ENCODE assay signal across 9 mouse cellular contexts in the genomic region with DNA sequence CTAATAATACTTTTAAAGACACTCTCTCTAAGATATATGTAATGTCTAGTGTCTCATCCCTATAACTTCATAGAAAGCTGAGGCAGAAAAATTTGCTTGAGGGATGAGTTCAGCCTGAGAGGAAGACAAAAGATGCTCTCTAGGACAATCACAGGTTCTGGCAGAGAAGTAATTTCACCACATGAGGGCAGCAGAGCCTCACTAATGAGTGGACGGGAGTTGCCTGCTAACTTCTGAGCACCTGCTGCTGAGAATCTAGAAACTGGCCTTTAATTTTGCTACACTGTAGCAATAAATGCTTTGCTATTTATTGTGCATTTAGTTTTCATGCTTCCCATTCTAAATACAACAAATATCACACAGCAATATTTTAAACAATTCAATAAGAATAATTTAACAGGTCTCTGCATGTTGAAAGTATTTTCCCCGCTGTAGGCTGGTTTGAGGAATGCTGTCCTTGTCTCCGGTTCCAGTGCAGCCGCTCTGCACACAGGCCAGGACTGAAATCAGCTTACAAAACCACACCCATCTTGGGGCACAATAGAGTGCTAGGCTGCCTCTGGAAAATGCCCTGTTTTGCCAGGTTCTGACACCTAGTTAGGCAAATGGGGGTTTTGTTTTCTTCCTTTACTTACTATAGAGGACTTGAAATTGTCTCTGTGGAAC. TPM values are rescaled to one million over a fixed set of nuclear protein-coding genes. Genes with fewer than 3 reads are reported as not detected.
DNase-seq lines count a peak whose midpoint lies in the region; ATAC-seq and TF ChIP-seq lines count a peak whose summit lies in the region.
"Had no signal": no experiment of that assay in that cellular context is flagged by ENCODE, and none has a peak within 500 bp of the region (broad histone marks: within the 10 kb centered on the region; RNA-seq: fewer than 3 reads in every experiment).

No protein-coding gene starts in this region.

- no peaks in the 10 kb centered on the region for H3K4me1 ChIP-seq in heart, embryonic 11.5 days (ENCODE audit: control insufficient read depth, insufficient read depth, low read length)
- 0 out of 2 replicates have a peak, but pooled peaks cover 2% of the 10 kb centered on the region for H3K4me1 ChIP-seq in G1E (ENCODE audit: insufficient read depth, low read depth, low read length)
- no peaks in the 10 kb centered on the region for H3K4me1 ChIP-seq in midbrain, embryonic 13.5 days (replicated peaks)
- H3K4me1 ChIP-seq in testis, adult 2 months (ENCODE audit: control insufficient read depth, insufficient read depth, low read length) = no peaks in the 10 kb centered on the region; the same call in 1 of the 2 replicates
- H3K4me1 ChIP-seq: midbrain, embryonic 12.5 days had no signal

- TF ChIP-seq POLR2A in testis, adult 2 months (IDR thresholded peaks at IDR 0.05; ENCODE audit: control insufficient read depth, low read depth, low read length) = no peak

- DNase-seq in heart, adult 8-10 months (ENCODE audit: low spot score) = peak; percentile 78
- DNase-seq in G1E (ENCODE audit: low spot score) = peak; percentile 14
- DNase-seq in cerebellum, adult 18-20 months = peak; percentile 81 to 85
- DNase-seq in gastrocnemius, postnatal 10 days = peak; percentile 77
- DNase-seq in layer of hippocampus, postnatal 14 days (ENCODE audit: low spot score in 2 of 2) = peak; percentile 67 to 86

- H3K9ac ChIP-seq in heart, embryonic 11.5 days (ENCODE audit: low read depth, low read length) = no peak overlapping the region
- no peak overlapping the region for H3K9ac ChIP-seq in midbrain, embryonic 13.5 days (replicated peaks)
- H3K9ac ChIP-seq: midbrain, embryonic 12.5 days had no signal

- H3K4me2 ChIP-seq in heart, embryonic 11.5 days = no peak overlapping the region
- H3K4me2 ChIP-seq in midbrain, embryonic 13.5 days (replicated peaks) = no peak overlapping the region
- H3K4me2 ChIP-seq: midbrain, embryonic 12.5 days had no signal

- H3K27ac ChIP-seq in heart, embryonic 11.5 days (ENCODE audit: low read depth, low read length) = no peak overlapping the region
- no peak overlapping the region for H3K27ac ChIP-seq in midbrain, embryonic 13.5 days
- no peak overlapping the region for H3K27ac ChIP-seq in testis, adult 2 months (ENCODE audit: control insufficient read depth, insufficient read depth, low read depth, low read length)
- H3K27ac ChIP-seq: midbrain, embryonic 12.5 days had no signal

- H3K27me3 ChIP-seq in heart, embryonic 11.5 days (ENCODE audit: control insufficient read depth, insufficient read depth, low read length) = no peaks in the 10 kb centered on the region
- H3K27me3 ChIP-seq in G1E (ENCODE audit: insufficient read depth, low read length) = peaks cover 29% of the 10 kb centered on the region
- H3K27me3 ChIP-seq in midbrain, embryonic 13.5 days = no peaks in the 10 kb centered on the region
- H3K27me3 ChIP-seq in testis, adult 2 months (ENCODE audit: control insufficient read depth, insufficient read depth, low read length) = no peaks in the 10 kb centered on the region

- no peaks in the 10 kb centered on the region for H3K9me3 ChIP-seq in heart, embryonic 11.5 days (replicated peaks; ENCODE audit: control insufficient read depth, low read length)
- no peaks in the 10 kb centered on the region for H3K9me3 ChIP-seq in G1E (replicated peaks)
- no peaks in the 10 kb centered on the region for H3K9me3 ChIP-seq in midbrain, embryonic 13.5 days
- H3K9me3 ChIP-seq: midbrain, embryonic 12.5 days had no signal

- ATAC-seq in heart, embryonic 11.5 days (replicated peaks; ENCODE audit: insufficient number of reproducible peaks, low FRiP score, low TSS enrichment) = no peak
- no peak for ATAC-seq in G1E (ENCODE audit: extremely low read depth, insufficient number of reproducible peaks, low FRiP score, poor library complexity, severe bottlenecking)
- ATAC-seq in midbrain, embryonic 13.5 days = peak; percentile 34; the same call in 1 of the 2 replicates

- no peaks in the 10 kb centered on the region for H3K36me3 ChIP-seq in heart, embryonic 11.5 days (ENCODE audit: control insufficient read depth, insufficient read depth, low read length)
- no peaks in the 10 kb centered on the region for H3K36me3 ChIP-seq in G1E (replicated peaks)
- no peaks in the 10 kb centered on the region for H3K36me3 ChIP-seq in midbrain, embryonic 13.5 days
- H3K36me3 ChIP-seq in testis, adult 2 months (ENCODE audit: control insufficient read depth, insufficient read depth, low read length) = no peaks in the 10 kb centered on the region
- H3K36me3 ChIP-seq: midbrain, embryonic 12.5 days had no signal

- WGBS in heart, embryonic 11.5 days (ENCODE audit: insufficient replicate concordance) = 45% methylated on average over 4 of the region's 4 CpGs
- 26% methylated on average over 4 of the region's 4 CpGs for WGBS in midbrain, embryonic 13.5 days

- H3K4me3 ChIP-seq in heart, embryonic 11.5 days (ENCODE audit: low read depth, low read length) = no peak overlapping the region
- no peak overlapping the region for H3K4me3 ChIP-seq in G1E (ENCODE audit: low read depth, low read length)
- H3K4me3 ChIP-seq in midbrain, embryonic 13.5 days (replicated peaks) = no peak overlapping the region
- H3K4me3 ChIP-seq in testis, adult 2 months (ENCODE audit: control insufficient read depth, low read depth, low read length) = no peak overlapping the region
- H3K4me3 ChIP-seq: midbrain, embryonic 12.5 days had no signal

- no peak for TF ChIP-seq CTCF in G1E (IDR thresholded peaks at IDR 0.05; ENCODE audit: low read depth, low read length)
- TF ChIP-seq CTCF in testis, adult 2 months (IDR thresholded peaks at IDR 0.05; ENCODE audit: control insufficient read depth, insufficient read depth, insufficient replicate concordance, low read depth, low read length) = peak; percentile 41; the same call in 1 of the 2 replicates

RNA-seq across cellular contexts. Expression of a gene that starts 5.1 kb away (rescaled TPM):
- not detected for total RNA-seq in heart, adult 8-10 months (2022)
- polyA plus RNA-seq in heart, embryonic 11.5 days (2014; fragmentation: Nextera tagmentation; extraction: Ambion mirVana) = not detected in 2 replicates
- not detected in 2 replicates for total RNA-seq in G1E (2014; fragmentation: Nextera tagmentation)
- 0.06 and 0.22 TPM in 2 replicates for total RNA-seq in G1E (2017)
- polyA plus RNA-seq in G1E (2012) = not detected in 2 replicates
- total RNA-seq in gastrocnemius, postnatal 10 days (2021) = not detected
- under 1 TPM in 1 of 2 experiments, not detected in 1; 0.09 TPM for total RNA-seq in layer of hippocampus, postnatal 14 days (2021)
- polyA plus RNA-seq in midbrain, embryonic 13.5 days (2015; fragmentation: Nextera tagmentation; extraction: Ambion mirVana) = 0.05 TPM in 1 of 2 replicates, not detected in the other
- polyA plus RNA-seq in testis, adult 2 months (2012; rRNA removed) = 119 and 135 TPM in 2 replicates
- polyA plus RNA-seq: midbrain, embryonic 12.5 days had no signal

RNA-seq across cellular contexts. Expression of a gene that starts 54.0 kb away (rescaled TPM):
- 100 to 1,000 TPM; 196 to 226 (median 214) TPM for total RNA-seq in heart, adult 8-10 months (2022)
- polyA plus RNA-seq in heart, embryonic 11.5 days (2014; fragmentation: Nextera tagmentation; extraction: Ambion mirVana) = 108 and 120 TPM in 2 replicates
- total RNA-seq in G1E (2014; fragmentation: Nextera tagmentation) (565 and 646 TPM in 2 replicates), G1E (2017) (481 and 765 TPM in 2 replicates)
- polyA plus RNA-seq in G1E (2012) = 246 and 734 TPM in 2 replicates
- total RNA-seq in gastrocnemius, postnatal 10 days (2021) = 10 to 100 TPM; 85.7 to 96.6 TPM
- 100 to 1,000 TPM; 241 to 247 TPM for total RNA-seq in layer of hippocampus, postnatal 14 days (2021)
- 149 and 175 TPM in 2 replicates for polyA plus RNA-seq in midbrain, embryonic 13.5 days (2015; fragmentation: Nextera tagmentation; extraction: Ambion mirVana)
- 5.6 and 7.2 TPM in 2 replicates for polyA plus RNA-seq in testis, adult 2 months (2012; rRNA removed)

Comparison
In these comparisons a context has a peak if more than half of its experiments do, and no peak if none do; other contexts are left out.
1. DNase-seq: peak in every context shown above with its lines; median percentile 83 in cerebellum, adult 18-20 months; 78 in heart, adult 8-10 months; 77 in gastrocnemius, postnatal 10 days; 76 in layer of hippocampus, postnatal 14 days; 14 in G1E.